Mouse (Mus musculus) lung, adult 2 months (tissue): Measurements from ENCODE around the gene Sars. TPM values are rescaled to one million over a fixed set of nuclear protein-coding genes. Genes with fewer than 3 reads are reported as not detected.
A peak's percentile ranks its signal among the peaks of the same experiment; 100 is the strongest.

Experiments used
- DNase-seq: peaks from one replicate; pipeline ENCODE4 v3.0.0; 2022
- H3K4me1 ChIP-seq: fragments of 200-500 bp; 2 replicates; pipeline ENCODE4 v1.6.1; 2011; ENCODE audit warnings: low read length; ENCODE audit not compliant: control insufficient read depth, insufficient read depth
- H3K4me3 ChIP-seq: fragments of 200-500 bp; replicated peaks from 2 replicates; pipeline ENCODE3; 2011; ENCODE audit warnings: low read depth, mild to moderate bottlenecking, control low read depth, low read length; ENCODE audit errors: extremely low read depth
- CTCF ChIP-seq: fragments of 200-500 bp; IDR thresholded peaks from 2 replicates; pipeline ENCODE4 v1.5.1; 2011; ENCODE audit warnings: mild to moderate bottlenecking, low read length, control low read depth; ENCODE audit not compliant: insufficient read depth
- POLR2A ChIP-seq: fragments of 200-500 bp; IDR thresholded peaks from 2 replicates; pipeline ENCODE4 v1.6.1; 2011; ENCODE audit warnings: low read depth, mild to moderate bottlenecking, control low read depth, low read length, borderline replicate concordance; ENCODE audit errors: extremely low read depth
- WGBS: fragments of 180-500 bp; shearing (Covaris S2); methylation state at CpG from one replicate; pipeline ENCODE4 v1.1.7; 2018; 5-methylcytosine and 5-hydroxymethylcytosine counted together
- polyA plus RNA-seq: library from polyadenylated mRNA; depleted of rRNA; stranded (reverse); fragments of >200 nt; gene quantifications from 2 replicates; pipeline ENCODE4 v1.2.3, GENCODE M21; 2012

Gene Sars
- polyA plus RNA-seq, 1 experiment: 48.0 TPM

- Histone ChIP-seq H3K4me3 (no peak overlapping the region), H3K4me1 (no peaks in the 10 kb centered on the region)
- TF ChIP-seq CTCF (no peak), POLR2A (no peak)
- 82% methylated on average over 7 of the region's 7 CpGs for WGBS
- DNase-seq: no peak
Measured at GRCm38 (mm10) chr3:108424944-108425623, 19.9 kb downstream of the Sars start.

DNA sequence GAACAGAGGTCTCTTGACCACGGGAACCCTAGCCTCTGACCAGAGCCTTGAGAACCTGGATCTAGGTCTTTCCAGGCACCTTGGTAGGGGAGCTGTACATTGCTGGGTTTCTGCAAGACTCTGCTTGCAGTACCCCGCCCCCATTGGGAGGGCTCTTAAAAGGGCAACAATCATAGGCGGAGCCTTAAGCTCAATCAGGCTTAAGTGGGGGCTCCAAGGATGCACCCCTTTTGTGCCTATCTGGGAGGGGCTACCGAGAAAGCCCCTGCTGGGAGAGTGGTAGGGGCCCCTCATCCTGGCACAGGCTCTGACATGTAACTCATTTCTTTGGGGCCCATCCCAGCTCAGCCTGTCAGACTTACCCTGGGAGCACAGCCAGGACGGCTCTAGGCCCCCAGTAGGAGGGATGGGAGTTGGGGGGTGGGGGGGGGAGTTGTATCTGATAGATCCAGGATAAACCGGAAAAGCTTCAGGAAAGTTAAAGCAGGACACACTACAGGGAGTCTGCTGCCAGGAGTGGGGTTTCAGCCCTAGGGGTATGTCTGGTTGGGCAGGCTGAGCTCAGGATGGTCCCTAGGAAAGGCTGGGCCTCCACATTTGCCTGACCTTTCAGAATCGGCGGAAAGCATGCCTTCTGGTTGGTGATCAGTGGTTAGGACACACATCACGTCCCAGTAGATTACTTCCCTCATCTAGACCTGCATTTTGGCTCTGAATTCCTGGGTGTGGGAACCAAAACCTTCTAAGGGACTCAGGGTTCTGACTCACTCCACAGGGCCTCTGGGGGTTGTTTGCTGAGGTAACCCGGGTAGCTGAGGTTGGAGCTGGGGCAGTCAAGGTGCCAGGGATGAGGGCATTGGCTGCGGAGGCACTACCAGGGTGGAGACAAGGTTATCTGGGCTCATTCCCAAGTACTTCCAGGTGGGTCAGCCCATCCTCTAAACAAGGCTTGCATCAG, 20.9 kb downstream of the Sars start:
- Histone ChIP-seq H3K4me1 (no peaks in the 10 kb centered on the region), H3K4me3 (no peak overlapping the region)
- 18% methylated on average over 11 of the region's 11 CpGs for WGBS
- peak; percentile 41 for DNase-seq
- TF ChIP-seq POLR2A (no peak), CTCF (no peak)

DNA sequence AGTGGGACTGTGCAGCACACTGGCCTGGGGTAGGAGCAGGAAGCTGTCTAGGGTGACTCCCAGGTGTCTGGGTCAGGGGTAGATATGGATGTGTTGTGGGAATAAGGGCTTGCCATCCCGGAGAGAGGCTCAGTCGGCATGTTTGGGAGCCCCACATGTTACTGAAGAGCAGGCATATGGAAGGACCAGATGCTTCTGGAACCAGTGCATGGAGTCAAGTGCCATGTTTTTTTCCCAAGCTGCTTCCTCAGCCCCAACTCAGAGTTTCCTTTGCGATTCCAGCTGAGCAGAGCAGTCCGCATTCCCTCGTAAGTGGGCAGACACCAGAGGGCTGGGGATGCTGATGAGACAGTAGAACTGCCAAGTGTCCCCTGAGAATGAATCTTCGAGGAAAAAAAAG, 22.0 kb downstream of the Sars start:
- Histone ChIP-seq H3K4me3 (no peak overlapping the region), H3K4me1 (no peaks in the 10 kb centered on the region)

DNA sequence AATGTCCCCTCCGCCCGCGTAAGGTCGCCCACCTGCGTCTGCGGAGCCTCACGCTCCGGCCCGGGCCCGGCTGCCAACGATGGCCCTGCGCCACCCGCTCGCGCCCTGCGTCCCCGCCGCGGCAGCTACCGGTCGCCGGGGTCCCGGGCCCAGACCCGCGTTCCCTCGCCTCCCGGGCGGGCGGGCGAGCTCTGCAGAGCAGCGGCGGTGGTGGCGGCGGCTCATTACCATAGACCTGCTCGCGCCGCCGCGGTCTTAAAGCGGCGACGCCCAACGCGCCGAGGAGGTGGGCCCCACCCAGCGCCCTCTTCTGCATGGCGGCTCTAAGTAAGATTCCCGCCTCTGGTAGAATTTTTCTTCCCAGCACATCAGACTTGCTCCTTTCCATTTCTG, 29.2 kb downstream of the Sars start:
- WGBS: 1% methylated on average over 48 of the region's 48 CpGs
- H3K4me3 ChIP-seq: peak overlapping the region; percentile 78
- DNase-seq: peak; percentile 63
- peaks cover 16% of the 10 kb centered on the region for H3K4me1 ChIP-seq
- TF ChIP-seq CTCF (no peak), POLR2A (no peak)

More for the DNA sequence above, 22.0 kb downstream of the Sars start:
- DNase-seq: no peak
- TF ChIP-seq CTCF: no peak
- TF ChIP-seq POLR2A: no peak
- 36% methylated on average over 6 of the region's 6 CpGs for WGBS

DNA sequence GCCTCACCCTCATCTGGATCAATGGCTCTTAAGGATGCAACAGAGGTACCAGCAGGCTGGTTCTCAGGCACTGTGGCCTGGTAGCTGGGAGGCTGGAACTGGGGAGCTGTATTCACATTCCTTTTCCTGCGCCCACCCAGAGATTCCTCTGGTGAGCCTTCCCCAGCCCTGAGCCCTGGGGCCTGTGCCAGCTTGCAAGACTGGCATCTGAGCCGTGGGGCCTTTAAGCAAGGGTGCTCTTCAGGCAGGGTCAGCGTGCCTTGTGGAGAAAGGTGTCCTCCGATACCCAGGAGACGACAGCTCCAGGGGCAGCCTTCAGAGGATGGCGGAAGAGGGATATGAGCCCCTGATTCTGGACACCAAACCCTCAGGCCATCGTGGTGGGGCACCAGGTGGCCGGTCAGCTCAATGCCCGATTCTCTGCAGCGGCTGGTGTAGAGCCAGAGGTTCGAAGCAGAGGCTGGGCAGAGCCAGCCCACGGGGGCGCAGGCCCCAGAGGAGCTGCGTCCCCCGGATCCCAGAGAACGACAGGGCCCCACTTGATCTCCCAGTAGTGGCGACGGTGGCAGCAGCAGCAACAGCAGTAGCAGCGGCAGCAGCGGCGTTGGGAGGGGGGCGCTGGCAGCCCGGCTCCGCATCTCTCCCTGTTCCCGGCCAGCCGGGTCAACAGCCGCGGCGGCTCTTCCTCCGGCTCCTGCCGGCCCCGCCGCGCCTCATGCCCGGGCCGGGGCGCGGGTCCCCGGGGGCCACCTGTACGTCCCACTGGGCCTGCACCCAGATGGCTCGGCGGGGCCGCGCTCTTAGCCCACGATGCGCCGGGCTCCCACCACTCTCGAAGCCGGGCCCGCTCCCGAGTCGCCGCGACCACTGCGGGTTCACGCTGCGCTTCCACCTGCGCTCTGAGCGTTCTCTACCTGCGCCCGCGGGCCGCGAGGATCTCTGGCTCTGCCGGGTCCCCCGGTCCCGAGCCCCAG, 29.9 kb downstream of the Sars start, which contains the start of gene Celsr2:
Gene Celsr2 (minus strand): TSS at position 696 of the 974 bp plus-strand sequence.
- peak; percentile 28 for DNase-seq

DNA sequence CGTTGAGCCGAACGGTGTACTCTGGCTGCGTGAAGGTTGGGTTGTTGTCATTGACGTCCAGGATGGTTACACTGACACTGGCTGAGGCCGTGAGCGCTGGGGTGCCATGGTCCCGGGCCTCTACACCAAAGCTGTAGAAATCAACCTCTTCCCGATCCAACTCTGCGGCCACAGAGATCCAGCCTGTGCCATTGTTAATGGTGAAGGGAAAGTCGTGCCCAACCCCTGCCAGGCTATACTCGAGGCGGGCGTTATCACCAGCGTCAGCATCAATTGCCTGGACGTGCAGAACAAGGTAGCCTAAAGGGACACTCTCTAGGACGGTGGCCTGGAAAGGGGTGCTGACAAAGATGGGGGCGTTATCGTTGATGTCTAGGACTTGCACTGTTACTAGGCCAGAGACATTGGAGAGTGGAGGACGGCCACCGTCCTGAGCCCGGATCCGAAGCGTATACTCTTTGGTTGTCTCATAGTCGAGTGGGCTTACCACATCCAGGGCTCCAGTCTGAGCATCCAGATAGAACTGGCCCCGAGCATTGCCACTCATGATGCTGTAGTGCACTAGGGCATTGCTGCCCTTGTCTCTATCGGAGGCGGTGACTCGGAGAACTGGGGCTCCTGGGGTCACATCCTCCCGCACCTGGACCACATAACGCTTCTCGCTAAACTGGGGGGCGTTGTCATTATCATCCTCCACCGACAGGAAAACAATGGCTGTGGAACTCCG, 31.2 kb downstream of the Sars start:
- WGBS: 98% methylated on average over 35 of the region's 35 CpGs
- TF ChIP-seq POLR2A (no peak), CTCF (no peak)

More for the DNA sequence above, 29.9 kb downstream of the Sars start, which contains the start of gene Celsr2:
- 8% methylated on average over 67 of the region's 67 CpGs for WGBS
- peak within 1 kb of the TSS; percentile 78 for H3K4me3 ChIP-seq
- TF ChIP-seq POLR2A (no peak), CTCF (no peak)
- peaks cover 16% of the 10 kb centered on the region for H3K4me1 ChIP-seq

DNA sequence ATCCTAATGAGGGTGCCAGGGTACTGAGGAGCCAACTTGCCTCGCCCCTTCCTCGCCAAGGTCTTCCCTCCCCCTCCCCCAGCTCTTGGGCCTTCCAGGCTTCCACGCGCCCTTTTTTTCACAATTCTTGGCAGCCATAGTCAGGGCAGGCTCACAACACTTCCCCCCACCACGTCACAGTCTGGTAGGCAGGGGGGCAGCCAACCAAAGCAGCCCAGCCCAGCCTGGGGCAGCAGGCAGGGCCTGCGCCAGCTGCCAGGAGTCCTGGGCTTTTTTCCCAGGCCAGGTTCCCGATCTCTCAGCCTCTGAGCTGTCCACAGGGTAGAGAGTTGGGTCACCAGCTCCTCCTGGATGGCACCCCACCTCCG, 33.3 kb downstream of the Sars start:
- TF ChIP-seq POLR2A (no peak), CTCF (no peak)
- 38% methylated on average over 8 of the region's 8 CpGs for whole genome bisulfite sequencing
- H3K4me1 ChIP-seq: peaks cover 16% of the 10 kb centered on the region

More for the DNA sequence above, 31.2 kb downstream of the Sars start:
- no peak for DNase-seq
- Histone ChIP-seq H3K4me1 (peaks cover 16% of the 10 kb centered on the region), H3K4me3 (no peak overlapping the region)

DNA sequence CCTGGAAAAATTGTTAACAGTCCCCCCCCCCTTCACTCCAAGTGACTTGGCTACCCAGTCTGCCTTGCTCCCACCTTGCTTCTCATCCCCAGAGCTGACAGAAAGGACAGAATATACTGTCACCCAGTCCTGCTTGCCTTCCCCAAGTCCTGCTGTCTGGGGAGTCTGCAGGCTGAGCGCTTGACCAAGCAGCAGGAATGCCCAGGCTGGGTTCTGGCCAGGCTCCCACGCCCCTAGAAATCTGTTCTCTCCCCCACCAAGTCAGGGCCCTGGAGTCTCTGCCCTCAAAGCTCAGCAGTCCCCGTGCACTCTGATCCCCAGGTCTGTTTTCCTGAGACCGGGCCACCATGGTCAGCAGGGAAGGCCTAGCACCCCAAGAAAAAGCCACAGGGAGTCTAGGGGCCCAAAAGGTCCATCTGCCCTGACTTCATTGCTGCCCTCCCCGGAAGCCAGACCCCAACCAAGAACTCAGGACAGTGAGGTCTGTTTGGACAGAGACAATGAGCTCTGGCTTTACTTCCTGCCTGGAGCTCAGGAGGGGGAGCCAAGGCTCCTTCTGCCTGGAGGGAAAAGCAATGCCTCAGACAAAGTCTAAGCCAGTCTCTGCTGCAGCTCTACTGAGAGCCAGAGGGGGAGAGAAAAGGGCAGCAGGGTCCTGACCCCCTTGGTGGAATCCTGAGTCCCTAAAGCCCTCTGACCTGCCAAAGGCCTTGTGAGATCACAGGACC, 33.8 kb downstream of the Sars start:
- DNase-seq: no peak
- WGBS: 48% methylated on average over 5 of the region's 5 CpGs
- peaks cover 16% of the 10 kb centered on the region for H3K4me1 ChIP-seq
- H3K4me3 ChIP-seq: no peak overlapping the region
- no peak for TF ChIP-seq POLR2A

More for the DNA sequence above, 33.3 kb downstream of the Sars start:
- DNase-seq: peak; percentile 22
- no peak overlapping the region for H3K4me3 ChIP-seq

DNA sequence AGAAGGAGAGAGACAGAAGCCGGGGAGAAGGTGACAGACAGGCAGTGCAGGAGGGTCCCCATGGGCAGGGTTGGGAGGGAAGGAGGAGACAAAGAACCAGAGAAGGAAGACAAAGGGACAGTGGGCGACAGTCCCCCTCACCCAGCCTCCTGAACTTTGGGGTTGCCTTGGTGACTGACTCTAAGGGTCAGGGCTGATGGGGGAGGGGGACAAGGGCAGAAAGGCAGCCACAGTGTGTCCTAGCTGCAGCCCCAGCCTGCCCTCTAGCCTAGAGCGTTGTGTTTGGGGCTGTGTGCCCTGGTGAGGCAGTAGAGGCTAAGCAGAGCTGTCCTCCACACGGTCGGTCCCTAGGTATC, 34.7 kb downstream of the Sars start:
- no peak overlapping the region for H3K4me3 ChIP-seq
- 44% methylated on average over 5 of the region's 5 CpGs for WGBS
- H3K4me1 ChIP-seq: peaks cover 16% of the 10 kb centered on the region
- TF ChIP-seq POLR2A (no peak), CTCF (no peak)
- no peak for DNase-seq
